Mouse (Mus musculus): ENCODE data around the gene Clint1.

GRCm38 (mm10) chr11:45849859-45850258 lies 2.0 kb upstream of the Clint1 start:
- no peak for TF ChIP-seq POLR2A (IDR thresholded peaks at IDR 0.05; ENCODE audit: borderline replicate concordance, control insufficient read depth, low read depth, low read length)
- no peak for TF ChIP-seq CTCF (IDR thresholded peaks at IDR 0.05; ENCODE audit: control insufficient read depth, insufficient read depth, low read length)

Data from bone marrow, adult 2 months (tissue).